Mouse (Mus musculus) heart, adult 2 months (tissue): ENCODE measurements around the gene Olfr1359.

Experiments used
- CTCF ChIP-seq: fragments of 200-600 bp; IDR thresholded peaks from 2 replicates; pipeline ENCODE4 v1.8.1; 2022; ENCODE audit warnings: antibody characterized with exemption, mild to moderate bottlenecking, moderate library complexity
- EP300 ChIP-seq: fragments of 200-500 bp; IDR thresholded peaks from 2 replicates; pipeline ENCODE4 v1.6.1; 2011; ENCODE audit warnings: low read depth, low read length, control low read depth; ENCODE audit not compliant: insufficient read depth

DNA sequence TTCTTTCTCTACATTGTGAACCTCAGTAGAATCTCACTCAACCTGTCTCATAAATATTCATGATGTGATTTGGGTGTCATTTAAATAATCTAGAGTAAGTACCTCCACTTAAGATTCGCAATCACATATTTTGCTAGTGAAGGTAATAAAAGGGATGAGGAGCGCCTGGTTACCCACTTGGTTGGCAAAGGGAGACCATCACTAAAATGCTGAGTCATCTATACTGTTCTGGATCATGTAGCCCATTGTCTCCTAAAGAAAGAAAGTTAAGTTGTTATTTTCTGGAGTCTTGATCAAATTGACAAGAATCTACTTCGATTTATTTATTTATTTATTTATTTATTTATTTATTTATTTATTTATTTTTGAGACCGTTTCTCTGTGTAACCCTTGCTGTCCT is 8.8 kb downstream of the Olfr1359 start:
- TF ChIP-seq CTCF (no peak), EP300 (no peak)
